Mouse (Mus musculus): Measurements from ENCODE around the gene Plin5.
"Not testable (repeated sequence)": the region's sequence is repeated elsewhere in the genome, so short reads cannot be mapped to it uniquely, and the experiment has no call there.

The Plin5 gene

DNA sequence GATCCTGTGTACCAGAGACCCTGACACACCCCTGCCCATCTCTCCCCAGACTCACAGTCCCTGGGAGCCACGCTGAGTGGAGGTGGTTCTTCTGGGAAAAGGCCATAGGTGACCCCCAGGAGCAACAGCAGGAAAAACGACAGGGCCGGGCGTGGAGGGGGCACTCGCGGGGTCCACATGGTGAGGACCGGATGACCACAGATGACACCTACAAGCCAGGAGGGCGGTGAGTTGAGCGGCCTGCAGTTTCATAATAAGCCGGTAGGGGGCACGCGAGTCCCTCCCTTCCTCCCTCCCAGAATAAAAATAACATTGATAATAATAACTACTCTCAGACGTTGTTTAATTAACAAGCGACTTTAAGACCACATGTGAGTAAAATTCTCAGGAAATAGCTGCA lies 15.3 kb upstream of the Plin5 start:
- peak; percentile 79 for DNase-seq

DNA sequence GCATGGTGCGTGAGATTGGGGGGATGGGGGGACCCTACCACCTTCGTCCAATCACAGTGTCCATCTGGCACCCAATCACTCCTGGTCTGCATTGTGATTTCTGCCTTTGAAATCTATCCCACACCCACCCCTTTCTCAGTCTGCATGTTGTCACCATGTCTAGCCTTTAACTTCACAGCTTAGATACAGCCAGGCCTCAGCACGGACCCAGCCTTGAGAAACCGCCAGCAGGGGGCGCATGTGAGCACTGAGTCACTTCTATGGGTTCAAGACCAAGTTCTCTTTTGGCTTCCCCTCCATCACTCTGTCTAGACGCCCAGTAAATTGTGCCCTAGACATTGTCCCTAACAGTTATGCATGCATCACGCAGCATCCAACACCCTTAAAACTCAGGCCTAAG lies 14.4 kb upstream of the Plin5 start:
- peak; percentile 76 for DNase-seq

DNA sequence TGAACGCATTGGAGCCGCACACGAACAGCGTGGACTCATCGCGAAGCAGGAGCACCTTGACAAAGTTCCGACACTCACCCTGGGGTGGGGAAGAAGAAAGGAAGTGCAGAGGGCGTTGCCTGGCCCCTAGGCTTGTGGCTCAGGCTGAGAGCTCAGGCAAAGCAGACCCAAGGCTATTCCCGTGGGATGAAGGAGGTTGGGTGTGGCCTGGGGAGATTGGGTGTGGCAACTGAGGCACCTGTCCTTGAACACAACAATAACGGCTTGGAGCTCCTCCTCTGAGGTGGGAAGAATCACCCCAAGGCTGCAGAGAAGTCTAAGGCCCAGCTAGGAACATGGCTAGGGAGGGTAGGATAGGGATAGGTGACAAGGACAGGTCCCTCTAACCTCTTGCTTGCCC lies 13.7 kb upstream of the Plin5 start:
- no peak for DNase-seq

DNA sequence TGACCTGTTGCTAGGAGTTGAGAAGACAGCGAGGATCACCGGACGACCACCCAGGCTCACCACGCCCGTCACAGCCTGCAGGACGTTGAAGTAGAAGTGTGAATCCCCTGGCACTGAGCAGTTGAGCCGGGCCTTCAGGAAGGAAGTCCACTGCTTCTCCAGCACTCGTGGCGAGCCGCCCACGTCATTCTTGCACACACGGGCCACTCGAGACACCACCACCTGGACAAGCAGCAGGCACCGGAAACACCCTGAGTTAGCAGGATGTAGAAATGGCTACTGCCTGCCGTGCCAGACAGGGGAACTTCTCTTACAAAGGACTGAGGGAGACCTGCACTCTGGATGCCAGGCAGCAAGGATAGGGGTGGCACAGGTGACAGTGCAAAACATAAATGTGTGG lies 10.8 kb upstream of the Plin5 start:
- DNase-seq: no peak

DNA sequence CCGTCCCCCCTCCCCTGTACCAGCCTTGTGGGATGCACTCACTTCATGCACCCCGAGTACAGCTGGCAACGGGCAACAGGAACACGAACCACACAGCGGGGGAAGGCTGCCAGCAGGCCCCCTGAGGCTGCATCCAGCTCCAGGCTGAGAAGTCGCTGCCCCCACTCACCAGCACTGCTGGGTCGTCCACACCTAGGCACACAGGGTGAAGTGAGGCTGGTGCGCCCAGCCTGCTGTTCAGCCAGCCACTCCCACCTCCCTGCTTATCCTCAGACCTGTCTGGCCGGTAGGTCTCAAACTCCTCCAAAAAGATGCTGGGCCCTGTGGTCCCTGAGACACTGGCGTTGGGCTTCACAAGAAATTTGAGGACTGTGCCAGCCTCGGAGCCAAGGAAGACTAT lies 8.8 kb upstream of the Plin5 start:
- no peak for DNase-seq

DNA sequence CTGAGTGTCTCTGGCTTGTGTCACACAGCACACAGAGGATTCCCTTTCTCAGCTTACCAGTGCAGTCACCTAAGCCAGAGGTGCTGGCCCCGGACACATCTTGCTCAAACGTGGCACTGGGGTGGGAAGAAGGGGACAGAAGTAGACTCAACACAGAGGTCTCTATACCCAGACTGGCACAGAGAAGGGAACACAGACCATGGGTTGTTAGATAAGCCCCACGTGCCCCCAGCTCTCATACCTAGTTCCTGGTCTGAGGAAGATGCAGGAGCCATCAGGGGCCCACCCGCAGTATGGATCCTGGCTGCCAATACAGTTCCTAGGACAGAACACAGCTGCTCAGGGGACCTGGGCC lies 7.9 kb upstream of the Plin5 start:
- DNase-seq: no peak

DNA sequence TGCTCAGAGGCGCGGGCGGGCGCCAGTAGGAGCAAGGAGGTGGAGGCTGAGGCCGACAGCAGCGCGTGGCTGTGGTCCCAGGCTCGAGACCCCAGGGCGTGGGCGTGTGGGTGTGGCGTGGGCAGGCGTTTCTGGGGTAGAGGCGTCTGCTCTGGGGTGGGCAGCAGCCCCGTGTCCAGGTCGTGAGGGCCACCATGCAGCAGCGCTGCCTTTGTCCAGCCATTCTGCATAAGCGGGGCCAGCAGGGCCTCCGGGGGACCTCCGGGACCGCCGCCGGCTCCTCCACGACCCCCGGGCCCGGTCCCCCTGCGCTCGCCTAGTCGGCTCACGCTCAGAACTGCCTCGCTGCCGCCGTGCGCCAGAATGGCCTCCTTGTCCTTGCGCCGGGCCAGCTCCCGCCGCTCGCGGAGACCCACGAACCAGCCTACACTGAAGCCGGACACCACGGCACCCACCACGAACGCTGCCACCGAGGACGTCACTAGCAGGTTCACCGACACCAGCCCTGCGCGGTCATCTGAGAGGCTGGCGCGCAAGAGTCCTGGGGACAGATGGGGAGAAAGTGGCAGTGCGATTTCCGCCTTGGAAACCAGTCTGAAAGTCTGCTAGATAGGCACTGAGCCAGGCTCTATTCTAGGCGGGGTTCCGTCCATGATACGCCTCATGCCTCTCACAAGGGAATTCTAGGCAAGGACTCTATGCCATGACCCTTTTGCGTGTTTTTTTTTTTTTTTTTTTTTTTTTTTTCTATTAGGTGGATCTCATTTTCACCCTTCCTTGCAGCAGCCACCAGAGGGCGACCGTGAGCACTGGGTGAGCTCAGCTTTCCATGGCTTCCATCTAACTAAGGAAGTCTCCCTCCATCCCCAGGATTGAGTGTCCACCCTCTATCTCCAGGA lies 7.2 kb upstream of the Plin5 start:
- peak; percentile 53 for DNase-seq

DNA sequence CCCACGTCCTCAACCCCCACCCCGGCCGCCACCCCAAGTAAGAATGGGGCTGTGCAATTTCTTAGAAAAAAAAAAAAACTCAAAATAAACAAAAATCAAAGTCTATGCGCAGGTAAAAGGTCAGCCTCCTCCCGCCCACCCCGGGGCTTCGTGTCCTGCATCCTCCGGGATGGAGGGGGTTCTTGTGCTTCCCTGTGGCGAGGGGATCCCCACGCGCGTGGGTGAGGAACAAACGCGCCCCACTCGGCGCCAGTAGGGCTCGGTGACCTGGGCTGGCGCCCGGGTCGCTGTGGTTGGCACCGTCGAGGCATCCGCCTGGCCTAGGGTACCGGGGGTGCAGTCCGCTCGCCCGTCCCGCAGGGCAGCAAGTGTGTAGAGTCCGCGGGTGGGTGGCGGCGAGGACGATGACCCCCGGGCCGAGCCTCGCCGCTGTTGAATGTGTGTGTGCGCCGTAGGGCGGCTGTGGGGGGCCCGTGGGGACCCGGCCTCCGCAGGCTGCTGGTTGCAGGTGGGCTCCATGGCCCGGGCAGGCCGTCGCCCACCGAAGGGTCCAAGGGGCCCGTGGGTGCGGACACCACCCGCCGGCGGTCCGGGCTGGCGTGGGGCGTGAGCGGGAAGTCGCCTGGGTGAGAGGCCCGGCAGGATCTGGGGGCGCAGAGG lies 6.4 kb upstream of the Plin5 start:
- no peak for DNase-seq

DNA sequence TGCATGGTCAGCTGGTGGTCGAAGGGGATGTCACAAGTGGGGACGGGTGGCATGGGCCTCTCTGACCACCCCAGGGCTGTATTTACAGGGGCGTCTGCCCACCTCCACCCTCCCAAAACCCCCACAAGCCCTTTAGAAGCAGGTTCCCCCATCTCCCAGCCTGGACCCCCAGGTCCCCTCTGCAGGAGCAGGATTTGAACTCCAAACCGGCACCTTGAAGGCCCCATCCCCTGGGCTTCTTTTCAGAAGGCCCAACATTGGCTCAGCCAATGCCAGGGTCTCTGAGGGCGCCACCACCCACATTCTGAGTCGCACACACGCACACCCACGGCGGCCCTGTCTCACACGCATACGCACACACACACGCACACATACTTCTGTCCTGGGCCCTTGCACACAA lies 5.8 kb upstream of the Plin5 start:
- no peak for DNase-seq

DNA sequence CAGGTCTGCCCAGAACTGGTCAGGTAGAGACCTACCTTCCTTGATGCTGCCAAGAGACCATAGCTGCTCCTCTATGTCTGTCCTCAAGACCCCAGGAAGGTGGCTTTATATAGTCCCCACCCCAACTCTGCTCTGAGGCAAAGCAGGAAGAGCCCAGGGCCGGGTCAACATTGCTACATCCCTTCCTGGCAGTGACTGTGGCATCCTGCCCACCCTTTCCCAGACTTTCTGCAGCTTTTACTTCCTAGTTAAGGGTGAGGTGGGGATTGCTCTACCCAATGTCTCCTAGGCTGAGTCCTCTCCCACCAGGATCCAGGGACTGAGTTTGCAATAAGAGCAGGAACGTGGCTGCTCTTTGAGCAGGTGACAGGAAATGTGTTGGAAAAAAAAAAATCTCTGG lies 4.4 kb upstream of the Plin5 start, which contains the start of gene Lrg1:
Lrg1 (minus strand) TSS at position 176 of the 400 bp plus-strand sequence.
- no peak for DNase-seq

DNA sequence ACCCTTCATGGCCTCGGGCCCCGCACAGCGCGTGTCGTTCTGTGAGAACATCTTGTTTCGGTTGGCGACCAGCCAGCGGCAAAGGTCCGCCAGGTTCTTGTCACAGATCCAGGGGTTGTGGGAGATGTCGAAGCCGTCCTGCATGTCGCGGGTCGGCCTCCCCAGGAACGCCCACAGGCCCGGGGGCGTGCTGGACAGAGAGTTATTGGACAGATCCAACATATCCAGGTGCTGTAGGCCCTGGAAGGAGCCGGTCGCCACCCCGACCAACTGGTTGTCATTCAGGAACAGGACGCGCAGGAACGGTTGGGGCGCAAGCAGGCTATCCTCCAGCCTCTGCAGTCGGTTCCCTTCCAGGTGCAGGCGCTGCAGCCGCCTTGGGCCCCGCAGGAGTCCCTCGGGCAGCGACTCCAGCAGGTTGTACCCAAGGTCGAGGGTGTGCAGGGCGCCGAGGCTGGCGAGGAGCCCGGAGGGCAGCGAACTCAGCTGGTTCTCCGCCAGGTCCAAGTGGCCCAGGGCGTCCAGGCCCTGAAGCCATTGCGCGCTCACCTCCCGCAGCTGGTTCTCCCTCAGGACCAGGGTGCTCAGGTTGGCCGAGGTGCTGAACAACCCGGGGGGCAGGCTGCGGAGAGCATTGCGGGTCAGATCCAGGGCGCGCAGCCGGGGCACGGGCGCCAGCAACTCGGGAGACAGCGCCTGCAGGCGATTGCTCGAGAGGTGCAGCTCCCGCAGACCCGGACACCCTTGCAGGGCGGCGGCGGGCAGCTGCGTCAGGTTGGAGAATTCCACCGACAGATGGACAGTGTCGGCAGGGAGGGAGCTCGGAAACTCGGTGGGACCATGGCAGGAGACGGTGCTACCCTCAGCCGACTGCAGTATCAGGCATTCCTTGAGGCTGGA lies 2.8 kb upstream of the Plin5 start:
- peak; percentile 90 for DNase-seq

DNA sequence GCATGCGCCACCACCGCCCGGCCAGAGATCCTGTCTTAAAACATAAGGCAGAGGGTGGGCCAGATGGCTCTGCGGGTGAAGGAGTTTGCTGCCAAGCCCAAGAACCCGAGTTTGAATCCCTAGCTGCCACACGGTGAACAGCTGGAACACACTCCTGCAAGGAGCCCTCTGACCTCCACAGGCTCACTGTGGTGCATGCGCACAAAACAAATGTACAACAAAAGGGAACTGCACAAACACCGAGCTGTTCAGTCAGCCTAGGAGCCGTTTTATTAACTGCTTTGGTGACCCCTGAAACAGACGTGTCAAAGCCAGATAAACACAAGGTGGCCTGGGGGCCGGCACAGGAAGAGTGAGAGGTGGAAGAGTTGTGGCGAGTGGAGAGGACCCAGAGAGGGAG lies 2.0 kb upstream of the Plin5 start:
- peak; percentile 39 for DNase-seq

DNA sequence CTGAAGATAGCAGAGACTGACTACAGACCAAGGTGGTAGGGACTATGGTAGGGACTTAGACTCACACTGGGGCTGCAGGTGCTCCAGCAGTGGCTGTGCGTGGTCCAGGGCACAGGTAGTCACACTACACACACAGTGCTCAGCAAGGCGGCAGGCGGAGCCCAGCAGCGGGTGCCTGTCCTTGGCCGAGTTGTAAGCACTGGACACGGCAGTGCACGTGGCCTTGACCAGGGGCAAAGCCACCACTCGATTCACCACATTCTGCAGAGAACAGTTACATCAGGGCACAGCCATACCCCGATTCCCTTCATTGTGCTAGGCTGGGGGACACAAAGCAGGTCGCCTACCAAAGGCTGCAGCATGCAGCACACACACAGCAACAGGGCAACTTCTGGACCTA lies 1.2 kb downstream of the Plin5 start:
- no peak for DNase-seq

DNA sequence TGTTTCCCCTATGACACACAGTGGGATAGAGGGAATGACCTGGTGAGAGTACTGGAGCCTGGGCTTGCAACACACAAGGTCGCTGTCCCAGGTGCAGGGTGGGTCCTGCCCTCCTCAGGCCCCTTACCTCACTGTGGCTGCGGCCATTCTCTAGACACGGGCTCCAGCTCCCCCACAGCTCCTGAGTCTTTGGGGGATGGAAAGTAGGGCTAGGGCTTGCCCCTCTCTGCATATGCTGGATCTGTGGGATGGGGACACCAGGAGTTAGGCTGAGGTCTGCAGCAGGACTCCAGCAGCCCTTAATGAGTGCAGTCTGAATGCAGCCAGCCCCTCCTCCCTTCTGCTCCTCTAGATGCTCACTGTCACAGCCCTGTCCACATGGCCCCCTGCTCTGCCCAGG lies 4.7 kb downstream of the Plin5 start:
- no peak for DNase-seq

DNA sequence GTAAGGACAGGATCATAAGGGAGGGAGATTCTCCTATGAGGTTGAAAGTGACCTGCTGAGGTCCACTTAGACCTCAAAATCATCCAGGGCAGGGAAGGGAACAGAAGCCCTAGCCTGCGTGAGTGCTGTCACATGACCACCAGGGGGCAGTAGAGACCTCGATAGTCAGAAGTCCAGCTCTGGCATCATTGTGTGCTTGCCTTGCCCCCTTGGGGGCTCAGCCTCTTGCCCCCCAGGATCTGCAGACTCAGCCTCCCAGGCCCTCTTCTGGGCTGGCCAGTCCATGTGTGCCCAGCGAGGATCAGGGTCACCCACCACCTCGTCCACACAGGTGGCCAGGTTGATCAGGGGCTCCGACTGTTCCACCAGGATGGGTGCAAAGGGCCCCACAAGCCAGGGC lies 5.5 kb downstream of the Plin5 start:
- peak; percentile 73 for DNase-seq

DNA sequence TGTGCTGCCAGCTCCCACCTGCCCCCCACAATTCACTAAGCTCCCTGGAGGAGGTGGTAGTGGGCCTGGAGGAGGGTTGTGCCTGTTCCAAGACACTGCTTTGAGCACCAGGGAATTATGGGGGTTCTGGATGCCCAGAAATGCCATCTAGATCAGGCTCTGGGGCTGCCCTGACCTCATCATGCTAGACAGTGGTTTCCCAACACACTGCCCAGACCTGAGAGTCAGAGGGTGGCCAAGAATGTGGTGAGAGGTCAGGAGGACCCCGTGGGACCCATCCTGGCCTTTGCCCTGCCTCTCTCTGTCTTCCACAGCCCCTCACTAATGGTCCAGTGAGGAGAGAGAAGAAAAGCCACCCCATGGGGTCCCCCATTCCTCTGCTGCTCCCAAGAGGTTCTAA lies 6.4 kb downstream of the Plin5 start:
- DNase-seq: no peak

DNA sequence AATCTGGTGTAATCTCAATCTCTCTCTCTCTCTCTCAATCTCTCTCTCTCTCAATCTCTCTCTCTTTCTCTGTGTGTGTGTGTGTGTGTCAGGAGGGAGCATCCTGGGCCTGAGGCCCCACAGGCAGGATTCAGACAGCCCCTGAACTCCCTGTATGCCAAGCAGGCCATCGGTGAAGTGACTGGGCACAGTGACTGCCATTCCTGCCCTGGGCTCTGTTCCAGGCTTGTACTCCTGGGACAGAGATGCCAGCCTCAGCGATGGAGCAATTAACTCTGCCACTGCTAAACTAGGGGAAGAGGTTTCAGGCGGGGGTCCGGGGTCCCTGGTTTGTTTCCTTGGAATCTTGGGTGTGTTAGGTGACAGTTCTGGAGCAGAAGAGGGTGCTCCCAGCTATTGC lies 6.8 kb downstream of the Plin5 start:
- no peak for DNase-seq

DNA sequence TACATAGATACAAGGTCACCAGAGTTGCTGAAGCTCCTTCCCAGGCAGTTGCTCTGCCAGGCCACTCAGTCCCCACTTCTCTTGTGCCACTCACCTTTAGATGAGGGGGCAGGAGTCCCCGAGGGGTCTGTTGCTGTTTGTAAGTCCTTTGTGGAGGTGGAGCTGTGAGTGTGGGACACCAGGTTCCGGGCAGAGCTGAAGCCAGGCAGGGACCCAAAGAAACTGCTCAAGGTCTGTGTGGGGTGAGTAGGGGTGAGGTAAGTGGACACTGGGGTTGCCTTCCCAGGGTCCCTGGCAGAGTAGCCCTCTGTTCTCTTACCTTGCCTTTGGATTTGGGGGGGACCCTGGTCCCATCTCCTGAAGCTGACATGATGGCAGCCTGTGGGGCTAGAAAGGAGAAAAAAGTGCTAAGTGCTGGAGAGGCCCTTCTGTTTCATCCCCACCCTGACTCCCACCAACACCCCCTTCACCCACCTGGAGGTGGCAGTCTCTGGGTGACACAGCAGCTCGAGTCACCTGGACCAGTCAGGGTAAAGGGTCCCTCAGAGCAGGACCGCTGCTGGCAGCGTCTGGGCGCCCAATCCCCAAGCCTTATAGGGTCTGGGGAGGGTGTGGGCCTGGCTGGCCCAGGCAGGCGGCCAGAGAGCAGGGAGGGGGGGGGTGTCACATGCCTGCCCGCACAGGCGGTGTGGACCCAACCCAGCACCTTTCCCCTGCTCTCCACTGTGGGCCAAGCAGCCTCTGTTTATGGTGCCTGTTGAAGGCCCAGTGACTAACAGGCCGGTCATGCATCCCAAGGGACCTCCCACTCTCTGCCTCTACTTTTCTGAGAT lies 8.0 kb downstream of the Plin5 start, which contains the start of gene Plin4:
Plin4 (minus strand) TSS at position 585 of the 833 bp plus-strand sequence.
- DNase-seq: no peak

DNA sequence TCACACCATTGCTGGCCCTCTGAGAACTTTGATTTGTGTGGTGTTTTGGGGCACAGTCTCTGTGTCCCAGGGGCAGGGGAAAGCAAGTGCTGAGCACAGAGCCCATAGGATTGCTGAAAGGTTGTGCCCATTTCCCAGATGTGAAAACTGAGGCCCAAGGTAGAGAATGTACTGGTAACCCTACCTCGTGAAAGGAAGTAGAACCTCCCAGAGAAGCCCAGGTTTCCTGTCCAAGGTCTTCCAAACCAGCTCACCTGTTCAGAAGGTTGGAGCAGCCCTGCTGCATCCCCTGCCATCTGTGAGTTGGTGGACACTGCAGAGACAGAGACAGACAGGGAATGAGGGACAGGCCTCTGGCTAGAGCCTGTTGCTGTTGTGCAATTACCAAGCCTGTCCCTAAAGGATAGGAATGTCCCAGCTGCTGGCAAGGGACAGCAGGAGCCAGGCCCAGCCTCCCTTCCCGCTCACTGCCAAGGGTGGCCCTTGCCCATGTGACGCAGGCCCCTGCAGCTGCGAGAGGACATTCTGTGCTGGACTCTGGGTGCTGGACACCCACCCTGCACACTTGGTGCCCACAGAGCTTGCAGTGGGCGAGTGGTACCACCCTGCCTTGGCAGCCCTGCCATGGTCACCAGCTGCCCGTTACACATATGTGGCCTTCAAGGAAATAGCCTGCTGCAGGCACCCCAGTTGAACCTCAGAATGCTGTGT lies 8.9 kb downstream of the Plin5 start:
- DNase-seq: no peak

DNA sequence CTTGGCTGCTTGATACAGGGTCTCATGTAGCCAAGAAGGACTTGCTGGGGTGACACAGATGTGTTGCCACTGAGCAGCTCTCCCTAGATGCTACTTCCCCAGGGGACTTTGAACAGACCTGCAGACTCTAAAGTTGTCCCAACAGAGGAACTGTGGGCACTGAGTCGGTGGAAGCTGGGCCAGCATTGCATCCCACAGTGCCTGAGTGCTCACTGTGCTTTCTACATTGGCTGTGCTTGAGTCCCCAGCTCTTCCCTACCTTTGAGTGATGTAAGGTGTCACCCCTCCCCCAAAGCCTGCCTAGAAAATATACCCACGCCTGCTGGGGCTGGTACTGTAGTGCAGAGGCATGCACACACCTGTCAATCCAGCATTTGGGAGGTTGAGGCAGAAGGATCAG lies 9.7 kb downstream of the Plin5 start:
- DNase-seq: no peak

DNA sequence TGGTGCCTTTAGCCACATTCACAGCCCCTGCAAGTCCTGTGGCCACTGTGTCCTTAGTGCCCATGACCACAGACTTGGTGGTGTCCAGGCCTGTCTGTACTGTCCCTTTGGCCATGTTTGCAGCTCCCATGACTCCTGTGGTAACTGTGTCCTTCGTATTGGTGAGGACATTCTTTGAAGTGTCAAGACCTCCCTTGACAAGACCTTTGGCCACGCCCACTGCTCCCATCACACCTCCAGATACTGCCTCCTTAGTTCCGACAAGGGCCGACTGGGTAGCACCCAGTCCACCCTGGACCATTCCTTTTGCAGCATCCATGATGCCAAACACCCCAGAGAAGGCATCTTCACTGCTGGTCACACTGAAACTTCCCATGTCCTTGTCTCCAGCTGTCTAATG lies 10.4 kb downstream of the Plin5 start:
- DNase-seq: no peak

DNA sequence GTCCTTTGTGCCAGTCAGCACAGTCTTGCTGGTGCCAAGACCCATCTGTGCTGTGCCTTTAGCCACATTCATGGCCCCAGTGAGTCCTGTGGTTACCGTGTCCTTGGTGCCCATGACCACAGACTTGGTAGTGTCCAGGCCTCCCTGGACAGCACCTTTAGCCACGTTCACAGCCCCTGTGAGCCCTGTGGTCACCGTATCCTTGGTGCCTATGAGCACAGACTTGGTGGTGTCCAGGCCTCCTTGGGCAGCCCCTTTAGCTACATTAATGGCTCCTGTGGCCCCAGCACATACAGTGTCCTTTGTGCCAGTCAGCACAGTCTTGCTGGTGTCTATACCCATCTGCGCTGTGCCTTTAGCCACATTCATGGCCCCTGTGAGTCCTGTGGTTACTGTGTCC lies 11.0 kb downstream of the Plin5 start:
- not testable (repeated sequence) for DNase-seq
